Comparison of ENCODE assay signal across 8 mouse cellular contexts in the genomic region with DNA sequence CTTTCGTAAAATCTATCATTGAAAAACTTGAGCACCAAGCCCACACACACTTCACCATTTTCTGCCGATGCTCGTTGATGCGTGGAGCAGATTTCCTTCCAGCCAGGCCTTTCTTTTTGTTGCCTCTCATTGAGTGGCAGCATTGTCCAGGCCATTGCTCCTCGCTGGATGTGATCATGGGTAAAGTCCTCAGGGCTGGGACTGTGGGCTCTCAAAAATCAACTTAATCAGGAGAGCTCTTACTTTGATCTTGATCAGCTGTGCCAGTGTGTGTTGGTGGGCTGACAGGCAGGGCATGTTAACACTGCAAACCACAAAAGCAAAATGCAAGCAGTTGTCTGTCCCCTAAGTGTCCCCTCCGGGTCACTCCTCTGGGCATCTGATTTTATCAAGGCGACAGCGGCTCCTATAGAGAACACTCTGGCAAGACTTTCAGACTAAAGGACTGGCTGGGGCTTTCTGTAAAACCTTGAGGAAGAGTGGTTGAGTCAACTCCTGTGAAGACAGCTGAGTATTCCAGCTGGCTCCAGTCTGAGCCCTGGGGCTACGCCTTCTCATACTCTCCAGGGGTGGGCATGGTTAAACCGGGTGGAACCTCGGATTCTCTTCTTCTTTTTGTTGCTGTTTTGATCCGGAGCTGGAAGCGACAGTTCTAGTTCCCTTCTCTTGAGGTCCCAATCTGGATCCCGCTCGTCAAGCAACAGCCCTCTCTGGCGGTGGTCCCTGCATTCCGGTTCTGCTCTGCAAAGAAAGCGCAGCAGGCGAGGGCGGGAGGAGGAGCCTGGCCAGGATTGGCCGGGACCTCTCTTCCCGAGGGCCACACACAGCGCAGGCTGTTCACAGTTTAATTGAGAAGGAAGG. TPM values are rescaled to one million over a fixed set of nuclear protein-coding genes. Genes with fewer than 3 reads are reported as not detected.
DNase-seq lines count a peak whose midpoint lies in the region; ATAC-seq and TF ChIP-seq lines count a peak whose summit lies in the region.

No protein-coding gene starts in this region.

- no peaks in the 10 kb centered on the region for H3K36me3 ChIP-seq in intestine, embryonic 14.5 days (ENCODE audit: control insufficient read depth, insufficient read depth, low read length)
- H3K36me3 ChIP-seq in limb, embryonic 12.5 days = no peaks in the 10 kb centered on the region
- H3K36me3 ChIP-seq in midbrain, embryonic 12.5 days = no peaks in the 10 kb centered on the region
- H3K36me3 ChIP-seq in small intestine, adult 2 months (ENCODE audit: control insufficient read depth, insufficient read depth, low read length) = no peaks in the 10 kb centered on the region

- no peak for TF ChIP-seq CTCF in small intestine, adult 2 months (IDR thresholded peaks at IDR 0.05; ENCODE audit: extremely low read depth, insufficient read length, insufficient replicate concordance, low read depth, low read length)

- peaks cover 5% of the 10 kb centered on the region; the same call in 1 of the 2 replicates for H3K4me1 ChIP-seq in intestine, embryonic 14.5 days (replicated peaks; ENCODE audit: control insufficient read depth, insufficient read depth, low read length)
- peaks cover 8% of the 10 kb centered on the region; the same call in 1 of the 2 replicates for H3K4me1 ChIP-seq in limb, embryonic 12.5 days (replicated peaks)
- peaks cover 9% of the 10 kb centered on the region for H3K4me1 ChIP-seq in midbrain, embryonic 12.5 days
- H3K4me1 ChIP-seq in small intestine, adult 2 months (ENCODE audit: control insufficient read depth, insufficient read depth, insufficient read length, low read length) = no peaks in the 10 kb centered on the region; the same call in 1 of the 2 replicates

- H3K27me3 ChIP-seq in intestine, embryonic 14.5 days (replicated peaks; ENCODE audit: control insufficient read depth, insufficient read depth, low read length) = no peaks in the 10 kb centered on the region
- H3K27me3 ChIP-seq in limb, embryonic 12.5 days = no peaks in the 10 kb centered on the region
- H3K27me3 ChIP-seq in midbrain, embryonic 12.5 days = no peaks in the 10 kb centered on the region; the same call in 1 of the 2 replicates
- H3K27me3 ChIP-seq in small intestine, adult 2 months (ENCODE audit: control insufficient read depth, insufficient read depth, low read length) = no peaks in the 10 kb centered on the region

- H3K4me3 ChIP-seq in intestine, embryonic 14.5 days (ENCODE audit: low read depth, low read length) = peak overlapping the region; percentile 19
- peak overlapping the region; percentile 24 for H3K4me3 ChIP-seq in limb, embryonic 12.5 days (replicated peaks)
- peak overlapping the region; percentile 23 for H3K4me3 ChIP-seq in midbrain, embryonic 12.5 days
- H3K4me3 ChIP-seq in small intestine, adult 2 months (ENCODE audit: low read depth, low read length) = peak overlapping the region; percentile 33

- H3K9ac ChIP-seq in intestine, embryonic 14.5 days (ENCODE audit: low read length) = peak overlapping the region; percentile 17; the same call in 1 of the 2 replicates
- H3K9ac ChIP-seq in limb, embryonic 12.5 days (replicated peaks) = no peak overlapping the region
- H3K9ac ChIP-seq in midbrain, embryonic 12.5 days (replicated peaks) = no peak overlapping the region

- DNase-seq in adrenal gland, postnatal 14 days = peak; percentile 49
- DNase-seq in embryo, embryonic 10 days (ENCODE audit: low spot score) = peak; percentile 91
- DNase-seq in gastrocnemius, postnatal 4 days (ENCODE audit: low spot score in 2 of 2) = peak; percentile 26 to 61
- peak; percentile 72 for DNase-seq in intestine, embryonic 14.5 days (ENCODE audit: low spot score)

- no peak for TF ChIP-seq POLR2A in small intestine, adult 2 months (IDR thresholded peaks at IDR 0.05; ENCODE audit: low read depth, low read length)

- peak; percentile 91 for ATAC-seq in intestine, embryonic 14.5 days (replicated peaks; ENCODE audit: low FRiP score, low TSS enrichment, low read depth)
- ATAC-seq in limb, embryonic 12.5 days (ENCODE audit: insufficient number of reproducible peaks, insufficient read depth, low FRiP score, low TSS enrichment, low read depth) = peak; percentile 89
- ATAC-seq in midbrain, embryonic 12.5 days (ENCODE audit: low FRiP score, low read depth) = peak; percentile 88
- no peak for ATAC-seq in erythroid progenitor cell, adult 5-6 weeks (replicated peaks; ENCODE audit: low FRiP score, poor library complexity, severe bottlenecking)

- H3K9me3 ChIP-seq in intestine, embryonic 14.5 days (ENCODE audit: control insufficient read depth, low read length) = no peaks in the 10 kb centered on the region
- no peaks in the 10 kb centered on the region for H3K9me3 ChIP-seq in limb, embryonic 12.5 days
- H3K9me3 ChIP-seq in midbrain, embryonic 12.5 days = no peaks in the 10 kb centered on the region

- WGBS in intestine, embryonic 14.5 days = 18% methylated on average over 23 of the region's 23 CpGs
- WGBS in limb, embryonic 12.5 days = 17% methylated on average over 23 of the region's 23 CpGs
- whole genome bisulfite sequencing in midbrain, embryonic 12.5 days = 8% methylated on average over 23 of the region's 23 CpGs
- 23% methylated on average over 23 of the region's 23 CpGs for WGBS in small intestine, adult 2 months

- H3K4me2 ChIP-seq in intestine, embryonic 14.5 days (ENCODE audit: low read length) = peak overlapping the region; percentile 49
- peak overlapping the region; percentile 54 for H3K4me2 ChIP-seq in limb, embryonic 12.5 days
- H3K4me2 ChIP-seq in midbrain, embryonic 12.5 days (replicated peaks) = peak overlapping the region; percentile 47

- peak overlapping the region; percentile 47; the same call in 1 of the 2 replicates for H3K27ac ChIP-seq in intestine, embryonic 14.5 days (ENCODE audit: low read depth)
- H3K27ac ChIP-seq in limb, embryonic 12.5 days = no peak overlapping the region
- H3K27ac ChIP-seq in midbrain, embryonic 12.5 days (replicated peaks) = no peak overlapping the region
- H3K27ac ChIP-seq in small intestine, adult 2 months (ENCODE audit: insufficient read depth, low read depth, low read length) = no peak overlapping the region

RNA-seq across cellular contexts. Expression of a gene that starts 8.8 kb away (rescaled TPM):
- total RNA-seq in adrenal gland, postnatal 14 days (2021) = not detected in 2 replicates
- total RNA-seq in gastrocnemius, postnatal 4 days (2021) = not detected
- 0.23 TPM in 1 of 2 replicates, not detected in the other for polyA plus RNA-seq in intestine, embryonic 14.5 days (2014; fragmentation: Nextera tagmentation; extraction: Ambion mirVana)
- polyA plus RNA-seq in limb, embryonic 12.5 days (2016; fragmentation: Nextera tagmentation; extraction: Ambion mirVana) = not detected in 2 replicates
- not detected in 2 replicates for polyA plus RNA-seq in midbrain, embryonic 12.5 days (2016; fragmentation: Nextera tagmentation; extraction: Ambion mirVana)
- polyA plus RNA-seq in small intestine, adult 2 months (2012; rRNA removed) = 0.06 TPM in 1 of 2 replicates, not detected in the other
- not detected in 2 replicates for total RNA-seq in erythroid progenitor cell, adult 5-6 weeks (2015; ENCODE audit: low replicate concordance)
- not detected in 2 replicates for total RNA-seq in erythroid progenitor cell, adult 5-6 weeks (2017; ENCODE audit: low replicate concordance)

RNA-seq across cellular contexts. Expression of a gene that starts 32.0 kb away (rescaled TPM):
- 0.15 TPM in 1 of 2 replicates, not detected in the other for total RNA-seq in adrenal gland, postnatal 14 days (2021)
- total RNA-seq in gastrocnemius, postnatal 4 days (2021) = not detected
- polyA plus RNA-seq in intestine, embryonic 14.5 days (2014; fragmentation: Nextera tagmentation; extraction: Ambion mirVana) = 19.4 and 20.6 TPM in 2 replicates
- polyA plus RNA-seq in limb, embryonic 12.5 days (2016; fragmentation: Nextera tagmentation; extraction: Ambion mirVana) = not detected in 2 replicates
- not detected in 2 replicates for polyA plus RNA-seq in midbrain, embryonic 12.5 days (2016; fragmentation: Nextera tagmentation; extraction: Ambion mirVana)
- 3.2 and 131 TPM in 2 replicates for polyA plus RNA-seq in small intestine, adult 2 months (2012; rRNA removed)
- total RNA-seq in erythroid progenitor cell, adult 5-6 weeks (2015; ENCODE audit: low replicate concordance) = not detected in 2 replicates
- total RNA-seq in erythroid progenitor cell, adult 5-6 weeks (2017; ENCODE audit: low replicate concordance) = not detected in 2 replicates

RNA-seq across cellular contexts. Expression of a gene that starts 33.3 kb away (rescaled TPM):
- 23.3 and 26.2 TPM in 2 replicates for total RNA-seq in adrenal gland, postnatal 14 days (2021)
- 1 to 10 TPM; 3.7 to 5.2 TPM for total RNA-seq in gastrocnemius, postnatal 4 days (2021)
- 9.1 and 9.5 TPM in 2 replicates for polyA plus RNA-seq in intestine, embryonic 14.5 days (2014; fragmentation: Nextera tagmentation; extraction: Ambion mirVana)
- polyA plus RNA-seq in limb, embryonic 12.5 days (2016; fragmentation: Nextera tagmentation; extraction: Ambion mirVana) = 6.4 and 7.6 TPM in 2 replicates
- 4.9 and 7.3 TPM in 2 replicates for polyA plus RNA-seq in midbrain, embryonic 12.5 days (2016; fragmentation: Nextera tagmentation; extraction: Ambion mirVana)
- 3.8 and 6.3 TPM in 2 replicates for polyA plus RNA-seq in small intestine, adult 2 months (2012; rRNA removed)
- total RNA-seq in erythroid progenitor cell, adult 5-6 weeks (2015; ENCODE audit: low replicate concordance) = 8.8 and 14.1 TPM in 2 replicates
- total RNA-seq in erythroid progenitor cell, adult 5-6 weeks (2017; ENCODE audit: low replicate concordance) = 6.9 and 15.0 TPM in 2 replicates
